Mouse (Mus musculus) myocyte (in vitro differentiated cells): ENCODE results near the gene Ces1d.

Source experiments
- CEBPB ChIP-seq: IDR thresholded peaks from 2 replicates; pipeline ENCODE4 v1.6.1; 2011; ENCODE audit warnings: mild to moderate bottlenecking, moderate library complexity; ENCODE audit not compliant: poor library complexity, insufficient read depth, severe bottlenecking
- E2F4 ChIP-seq: IDR thresholded peaks from one replicate; pipeline ENCODE4 v1.6.1; 2011; ENCODE audit warnings: mild to moderate bottlenecking, control low read depth, moderate library complexity; ENCODE audit not compliant: insufficient read depth
- MYOD1 ChIP-seq, 3 experiments: IDR thresholded peaks; one replicate each; pipeline ENCODE4 v1.6.1; 2011; ENCODE audit warnings: control low read depth in 2 of 3, low read depth in 2 of 3, mild to moderate bottlenecking in 2 of 3, moderate library complexity in 1 of 3; ENCODE audit not compliant: insufficient read length in 2 of 3, control insufficient read depth in 1 of 3
- MYOG ChIP-seq, 3 experiments: IDR thresholded peaks; one replicate each; pipeline ENCODE4 v1.6.1; 2011; ENCODE audit warnings: control low read depth in 2 of 3, low read depth in 2 of 3, mild to moderate bottlenecking in 2 of 3; ENCODE audit not compliant: insufficient read length in 2 of 3, control insufficient read depth in 1 of 3, insufficient read depth in 1 of 3
- POLR2A ChIP-seq: IDR thresholded peaks from one replicate; pipeline ENCODE4 v1.6.1; 2011; ENCODE audit warnings: low read depth, mild to moderate bottlenecking, control low read depth, moderate library complexity; ENCODE audit not compliant: insufficient read length
- POLR2AphosphoS2 ChIP-seq: IDR thresholded peaks from one replicate; pipeline ENCODE4 v1.6.1; 2011; ENCODE audit warnings: low read depth, control low read depth; ENCODE audit not compliant: insufficient read length
- USF1 ChIP-seq: IDR thresholded peaks from one replicate; pipeline ENCODE4 v1.6.1; 2011; ENCODE audit warnings: low read depth, mild to moderate bottlenecking, control low read depth, moderate library complexity

DNA sequence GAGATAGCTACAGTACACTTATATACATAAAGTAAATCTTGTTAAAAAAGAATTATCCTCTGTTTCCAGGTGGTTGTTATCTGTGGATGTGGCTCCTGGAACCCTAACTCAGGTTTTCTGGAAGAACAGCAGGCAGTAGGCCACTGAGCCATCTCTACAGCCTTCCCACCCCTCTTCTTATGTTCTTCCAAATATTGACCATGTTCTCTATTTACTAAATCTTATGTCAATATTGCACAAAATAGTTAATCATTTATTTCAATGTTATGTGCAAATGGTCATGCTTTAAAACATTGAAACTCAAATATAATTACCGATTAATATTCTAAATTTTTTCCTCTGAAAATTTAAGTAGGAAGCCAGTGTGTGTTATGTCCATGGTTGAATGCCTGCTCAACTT lies 75.6 kb downstream of the Ces1d start:
- TF ChIP-seq POLR2AphosphoS2: no peak
- TF ChIP-seq MYOD1 (IDR thresholded peaks at IDR 0.05; ENCODE audit: control insufficient read depth in 1 of 3, insufficient read length in 2 of 3, low read depth in 2 of 3): no peak
- no peak for TF ChIP-seq POLR2A
- no peak for TF ChIP-seq CEBPB
- no peak for TF ChIP-seq E2F4
- TF ChIP-seq USF1: no peak
- no peak for TF ChIP-seq MYOG (IDR thresholded peaks at IDR 0.05; ENCODE audit: control insufficient read depth in 1 of 3, insufficient read depth in 1 of 3, insufficient read length in 2 of 3, low read depth in 2 of 3)
